Comparison of ENCODE assay signal across 10 mouse cellular contexts in genomic region chr12:82387647-82388046, GRCm38 (mm10).
A peak's percentile ranks its signal among the peaks of the same experiment; 100 is the strongest.
DNase-seq lines count a peak whose midpoint lies in the region.
"Had no signal": no experiment of that assay in that cellular context is flagged by ENCODE, and none has a peak within 500 bp of the region (broad histone marks: within the 10 kb centered on the region; RNA-seq: fewer than 3 reads in every experiment).

No protein-coding gene starts in this region.

- DNase-seq in right cerebral cortex, adult 18-20 months = peak; percentile 78
- DNase-seq in right cerebral cortex, postnatal 4 days = no peak
- peak; percentile 69 to 72 for DNase-seq in cerebellum, postnatal 10 days
- DNase-seq in layer of hippocampus, postnatal 14 days (ENCODE audit: low spot score in 2 of 2) = peak; percentile 57 to 80
- no peak for DNase-seq in gastrocnemius, adult 18-20 months (ENCODE audit: low spot score)
- DNase-seq in adrenal gland, adult 2 months = no peak
- no peak for DNase-seq in kidney, postnatal 14 days
- DNase-seq: gastrocnemius, postnatal 36 days; heart, postnatal 10 days; liver, postnatal 0 days had no signal

Comparison
In these comparisons a context has a peak if more than half of its experiments do, and no peak if none do; other contexts are left out.
1. DNase-seq: peak in right cerebral cortex, adult 18-20 months (single experiment), cerebellum, postnatal 10 days (2 of 2) and layer of hippocampus, postnatal 14 days (2 of 2); none in right cerebral cortex, postnatal 4 days (single experiment), gastrocnemius, adult 18-20 months (single experiment), adrenal gland, adult 2 months (single experiment) and kidney, postnatal 14 days (single experiment).